Mouse (Mus musculus) spleen, adult 2 months (tissue): ENCODE data around the gene Syt8.

Source experiments
- CTCF ChIP-seq: fragments of 200-500 bp; IDR thresholded peaks from 2 replicates; pipeline ENCODE4 v1.5.1; 2011; ENCODE audit warnings: mild to moderate bottlenecking, inconsistent platforms; ENCODE audit not compliant: insufficient read depth, insufficient read length, insufficient replicate concordance; ENCODE audit errors: extremely low read depth
- POLR2A ChIP-seq: fragments of 200-500 bp; IDR thresholded peaks from 2 replicates; pipeline ENCODE4 v1.6.1; 2011; ENCODE audit warnings: low read depth, low read length, inconsistent platforms

DNA sequence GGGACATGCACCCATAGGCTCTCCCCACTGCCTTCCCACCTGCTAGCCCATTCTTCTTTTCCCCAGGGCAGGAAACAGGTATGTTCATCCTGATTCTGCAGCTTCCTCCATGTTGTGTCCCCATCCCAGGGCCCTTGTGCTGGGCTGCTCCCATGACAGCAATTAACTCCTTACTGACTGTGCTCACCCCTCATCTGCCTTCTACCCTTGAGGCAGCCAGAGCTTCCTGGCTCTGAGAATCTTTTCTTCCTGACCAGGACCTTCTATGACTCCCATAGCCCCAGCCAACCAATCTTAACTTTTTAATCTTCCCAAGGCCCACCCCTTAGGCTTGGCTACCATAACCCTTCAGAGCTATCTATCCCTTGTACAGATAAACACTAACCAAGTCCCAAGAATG lies 44.7 kb downstream of the Syt8 start:
- no peak for TF ChIP-seq CTCF
- TF ChIP-seq POLR2A = no peak
